Mouse (Mus musculus) myocyte (in vitro differentiated cells): ENCODE data around the gene Nodal. TPM values are rescaled to one million over a fixed set of nuclear protein-coding genes. Genes with fewer than 3 reads are reported as not detected.

Source experiments
- H3K27me3 ChIP-seq: one replicate; pipeline ENCODE4 v1.6.1; 2011; ENCODE audit not compliant: control insufficient read depth, insufficient read depth, insufficient read length
- H3K36me3 ChIP-seq: one replicate; pipeline ENCODE4 v1.6.1; 2011; ENCODE audit not compliant: control insufficient read depth, insufficient read depth
- H3K4me2 ChIP-seq: one replicate; pipeline ENCODE4 v1.6.1; 2011; ENCODE audit warnings: low read depth, control low read depth
- H3K4me3 ChIP-seq: one replicate; pipeline ENCODE4 v1.5.1; 2011; ENCODE audit warnings: mild to moderate bottlenecking, control low read depth, moderate library complexity
- H3K79me2 ChIP-seq: one replicate; pipeline ENCODE4 v1.6.1; 2011; ENCODE audit not compliant: control insufficient read depth, insufficient read depth
- H3ac ChIP-seq: one replicate; pipeline ENCODE4 v1.6.1; 2011; ENCODE audit not compliant: control insufficient read depth, insufficient read length
- CEBPB ChIP-seq: IDR thresholded peaks from 2 replicates; pipeline ENCODE4 v1.6.1; 2011; ENCODE audit warnings: mild to moderate bottlenecking, moderate library complexity; ENCODE audit not compliant: poor library complexity, insufficient read depth, severe bottlenecking
- E2F4 ChIP-seq: IDR thresholded peaks from one replicate; pipeline ENCODE4 v1.6.1; 2011; ENCODE audit warnings: mild to moderate bottlenecking, control low read depth, moderate library complexity; ENCODE audit not compliant: insufficient read depth
- MAX ChIP-seq: IDR thresholded peaks from one replicate; pipeline ENCODE4 v1.6.1; 2011; ENCODE audit warnings: low read depth, mild to moderate bottlenecking, control low read depth
- MYOD1 ChIP-seq, 3 experiments: IDR thresholded peaks; one replicate each; pipeline ENCODE4 v1.6.1; 2011; ENCODE audit warnings: control low read depth in 2 of 3, low read depth in 2 of 3, mild to moderate bottlenecking in 2 of 3, moderate library complexity in 1 of 3; ENCODE audit not compliant: insufficient read length in 2 of 3, control insufficient read depth in 1 of 3
- MYOG ChIP-seq, 3 experiments: IDR thresholded peaks; one replicate each; pipeline ENCODE4 v1.6.1; 2011; ENCODE audit warnings: control low read depth in 2 of 3, low read depth in 2 of 3, mild to moderate bottlenecking in 2 of 3; ENCODE audit not compliant: insufficient read length in 2 of 3, control insufficient read depth in 1 of 3, insufficient read depth in 1 of 3
- POLR2A ChIP-seq: IDR thresholded peaks from one replicate; pipeline ENCODE4 v1.6.1; 2011; ENCODE audit warnings: low read depth, mild to moderate bottlenecking, control low read depth, moderate library complexity; ENCODE audit not compliant: insufficient read length
- POLR2AphosphoS2 ChIP-seq: IDR thresholded peaks from one replicate; pipeline ENCODE4 v1.6.1; 2011; ENCODE audit warnings: low read depth, control low read depth; ENCODE audit not compliant: insufficient read length
- REST ChIP-seq: IDR thresholded peaks from one replicate; pipeline ENCODE4 v1.6.1; 2011; ENCODE audit warnings: mild to moderate bottlenecking, control low read depth, moderate library complexity; ENCODE audit not compliant: insufficient read depth, insufficient read length
- SRF ChIP-seq: IDR thresholded peaks from one replicate; pipeline ENCODE4 v1.6.1; 2011; ENCODE audit warnings: low read depth; ENCODE audit not compliant: control insufficient read depth, insufficient read length
- TCF12 ChIP-seq: IDR thresholded peaks from one replicate; pipeline ENCODE4 v1.6.1; 2011; ENCODE audit warnings: mild to moderate bottlenecking, control low read depth; ENCODE audit not compliant: poor library complexity, insufficient read depth, severe bottlenecking
- TCF3 ChIP-seq: IDR thresholded peaks from one replicate; pipeline ENCODE4 v1.6.1; 2011; ENCODE audit warnings: low read depth, control low read depth; ENCODE audit not compliant: insufficient read length
- USF1 ChIP-seq: IDR thresholded peaks from one replicate; pipeline ENCODE4 v1.6.1; 2011; ENCODE audit warnings: low read depth, mild to moderate bottlenecking, control low read depth, moderate library complexity
- polyA plus RNA-seq: library from polyadenylated mRNA; unstranded; fragments of >200 nt; fragmentation: generic; extraction: Trizol; gene quantifications from one replicate; pipeline ENCODE4 v1.2.1, GENCODE M21; 2012; ENCODE audit warnings: missing spikeins

Nodal gene
- 0.01 TPM for polyA plus RNA-seq

GRCm38 (mm10) chr10:61417672-61418071 lies at the start of gene Nodal:
Gene Nodal (plus strand): TSS chr10:61417972.
- peaks cover 26% of the 10 kb centered on the region for H3K27me3 ChIP-seq

GRCm38 (mm10) chr10:61369755-61370154 lies 48.0 kb upstream of the Nodal start:
- Histone ChIP-seq H3K4me2 (no peak overlapping the region), H3K36me3 (no peaks in the 10 kb centered on the region), H3K4me3 (no peak overlapping the region), H3K79me2 (no peaks in the 10 kb centered on the region), H3K27me3 (no peaks in the 10 kb centered on the region), H3ac (no peak overlapping the region)
- no peak for TF ChIP-seq SRF
- no peak for TF ChIP-seq MAX
- TF ChIP-seq REST = no peak
- TF ChIP-seq MYOG (IDR thresholded peaks at IDR 0.05; ENCODE audit: control insufficient read depth in 1 of 3, insufficient read depth in 1 of 3, insufficient read length in 2 of 3, low read depth in 2 of 3) = no peak
- no peak for TF ChIP-seq CEBPB
- no peak for TF ChIP-seq TCF3
- no peak for TF ChIP-seq MYOD1 (IDR thresholded peaks at IDR 0.05; ENCODE audit: control insufficient read depth in 1 of 3, insufficient read length in 2 of 3, low read depth in 2 of 3)
- no peak for TF ChIP-seq USF1
- TF ChIP-seq E2F4 = no peak

More at GRCm38 (mm10) chr10:61417672-61418071, at the start of gene Nodal:
- TF ChIP-seq MYOD1 (IDR thresholded peaks at IDR 0.05; ENCODE audit: control insufficient read depth in 1 of 3, insufficient read length in 2 of 3, low read depth in 2 of 3) (no peak), TCF12 (no peak), TCF3 (no peak), CEBPB (no peak), REST (no peak), POLR2A (no peak), MAX (no peak), E2F4 (no peak), MYOG (IDR thresholded peaks at IDR 0.05; ENCODE audit: control insufficient read depth in 1 of 3, insufficient read depth in 1 of 3, insufficient read length in 2 of 3, low read depth in 2 of 3) (no peak), SRF (no peak), POLR2AphosphoS2 (no peak), USF1 (no peak)
- Histone ChIP-seq H3K79me2 (no peaks in the 10 kb centered on the region), H3K36me3 (no peaks in the 10 kb centered on the region), H3K4me2 (no peak within 1 kb of the TSS), H3K4me3 (no peak within 1 kb of the TSS), H3ac (no peak within 1 kb of the TSS)

- Histone ChIP-seq H3K36me3 (no peaks in the 10 kb centered on the region), H3K79me2 (no peaks in the 10 kb centered on the region), H3ac (no peak overlapping the region), H3K27me3 (no peaks in the 10 kb centered on the region), H3K4me3 (no peak overlapping the region), H3K4me2 (no peak overlapping the region)
- TF ChIP-seq TCF12 (no peak), MAX (no peak), MYOD1 (IDR thresholded peaks at IDR 0.05; ENCODE audit: control insufficient read depth in 1 of 3, insufficient read length in 2 of 3, low read depth in 2 of 3) (no peak), POLR2A (no peak), USF1 (no peak), POLR2AphosphoS2 (no peak), E2F4 (no peak), REST (no peak), MYOG (IDR thresholded peaks at IDR 0.05; ENCODE audit: control insufficient read depth in 1 of 3, insufficient read depth in 1 of 3, insufficient read length in 2 of 3, low read depth in 2 of 3) (no peak), SRF (no peak), TCF3 (no peak), CEBPB (no peak)
These were observed 47.3 kb upstream of the Nodal start for GRCm38 (mm10) chr10:61370273-61370979.

GRCm38 (mm10) chr10:61371884-61372584 lies 45.7 kb upstream of the Nodal start:
- no peak overlapping the region for H3K4me3 ChIP-seq
- no peak overlapping the region for H3ac ChIP-seq
- no peaks in the 10 kb centered on the region for H3K36me3 ChIP-seq
- peaks cover 5% of the 10 kb centered on the region for H3K79me2 ChIP-seq
- no peak overlapping the region for H3K4me2 ChIP-seq
- H3K27me3 ChIP-seq = no peaks in the 10 kb centered on the region
- TF ChIP-seq MYOD1 (IDR thresholded peaks at IDR 0.05; ENCODE audit: control insufficient read depth in 1 of 3, insufficient read length in 2 of 3, low read depth in 2 of 3) (peak in 2 of 3 experiments; percentile 34 to 67), MYOG (IDR thresholded peaks at IDR 0.05; ENCODE audit: control insufficient read depth in 1 of 3, insufficient read depth in 1 of 3, insufficient read length in 2 of 3, low read depth in 2 of 3) (peak in 1 of 3 experiments; percentile 63), POLR2AphosphoS2 (no peak), TCF3 (no peak), USF1 (no peak)
